Mouse (Mus musculus) right cerebral cortex, postnatal 4 days (tissue): ENCODE results near the gene Ubl7.
A peak's percentile ranks its signal among the peaks of the same experiment; 100 is the strongest.
"Not testable (repeated sequence)": the region's sequence is repeated elsewhere in the genome, so short reads cannot be mapped to it uniquely, and the experiment has no call there.

Experiments used
- DNase-seq: peaks from one replicate; pipeline ENCODE4 v3.0.0-alpha.2; 2022

Ubl7 gene

DNA sequence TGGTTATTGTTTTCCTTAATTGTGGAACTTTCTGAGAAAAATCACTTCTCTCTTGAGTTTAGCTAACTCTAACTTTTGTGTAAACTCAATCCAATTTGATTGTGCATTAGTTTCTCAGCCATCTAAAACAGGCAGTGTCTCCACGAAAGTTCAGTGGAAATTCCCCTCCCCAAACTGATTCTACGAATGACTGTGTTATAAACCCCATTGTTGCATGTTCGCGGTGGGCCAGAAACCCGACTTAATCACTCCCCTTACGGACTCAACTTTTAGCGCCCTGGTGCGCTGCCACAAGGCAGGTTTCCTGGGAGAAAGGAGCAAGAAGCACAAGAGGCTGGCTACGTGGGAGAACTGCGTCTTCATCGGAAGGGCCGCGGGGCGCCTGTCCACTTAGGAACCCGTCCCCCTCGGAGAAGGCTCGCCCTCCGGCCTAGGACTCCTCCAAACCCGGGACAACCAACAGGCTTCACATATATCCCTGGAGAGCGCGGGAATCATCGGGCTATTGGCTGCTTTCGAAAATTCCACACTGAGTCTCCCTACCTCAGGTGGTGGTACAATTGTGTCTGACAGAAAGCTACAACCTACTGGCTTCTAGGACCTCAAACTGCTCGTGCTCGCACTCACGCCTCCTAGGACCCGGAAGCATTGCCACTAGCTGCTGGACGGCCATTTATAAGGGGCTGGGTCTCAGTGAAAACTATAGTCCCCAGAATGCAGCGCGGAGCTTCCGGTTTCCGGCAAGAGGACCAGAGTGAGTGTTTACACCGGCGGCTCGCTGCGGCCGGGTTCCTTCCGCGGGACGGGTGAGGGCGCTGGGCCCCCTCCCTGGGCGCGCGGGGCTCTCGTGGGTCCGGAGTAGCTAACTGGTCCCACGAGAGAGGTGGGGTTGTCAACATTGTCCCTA is at the start of gene Ubl7:
Ubl7 (plus strand) TSS at position 726 of the 907 bp plus-strand sequence.
- peak; percentile 80 for DNase-seq

DNA sequence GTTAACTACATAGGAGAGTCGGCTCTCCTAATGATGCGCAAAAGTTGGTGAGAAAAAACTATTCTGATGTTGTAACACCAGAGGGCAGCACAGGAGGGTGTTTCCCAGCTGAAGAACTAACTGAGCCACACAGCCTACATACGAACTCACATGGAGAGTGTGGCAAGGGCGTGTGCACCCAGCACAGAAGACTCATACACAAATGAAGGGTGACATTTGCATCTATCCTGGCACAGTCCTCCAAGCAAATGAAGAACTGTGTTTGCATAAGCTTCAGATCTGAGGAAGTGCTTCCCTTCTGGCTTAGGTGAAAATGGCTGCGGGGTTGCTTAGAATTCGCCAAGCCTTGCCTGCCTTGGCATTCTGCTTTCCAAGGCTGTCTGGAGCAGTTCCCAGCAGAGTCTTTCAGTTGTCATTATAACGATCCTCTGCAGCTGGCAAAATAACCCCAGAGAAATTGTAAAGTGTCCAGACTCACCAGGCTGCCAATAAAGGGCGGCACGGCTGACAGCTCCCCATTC is 48.8 kb upstream of the Ubl7 start:
- peak; percentile 58 for DNase-seq

DNA sequence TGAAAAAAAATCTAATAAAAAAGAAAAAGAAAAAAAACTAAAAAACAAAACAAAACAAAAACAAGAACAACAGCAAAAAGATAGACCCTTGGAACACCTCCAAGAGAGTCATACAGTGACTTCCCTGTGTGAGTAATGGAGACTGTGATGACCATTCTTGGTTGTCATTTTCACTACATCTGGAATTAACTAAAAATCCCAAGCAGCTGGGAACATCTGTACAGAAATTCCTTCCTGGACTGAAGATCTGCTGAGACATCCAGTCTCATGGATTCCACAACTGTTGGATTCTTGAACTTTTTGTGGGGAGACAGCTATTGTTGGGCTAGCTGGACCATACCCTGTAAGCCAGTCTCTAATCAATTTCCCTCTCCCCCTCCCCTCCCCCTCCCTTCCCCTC is 46.4 kb upstream of the Ubl7 start:
- no peak for DNase-seq

DNA sequence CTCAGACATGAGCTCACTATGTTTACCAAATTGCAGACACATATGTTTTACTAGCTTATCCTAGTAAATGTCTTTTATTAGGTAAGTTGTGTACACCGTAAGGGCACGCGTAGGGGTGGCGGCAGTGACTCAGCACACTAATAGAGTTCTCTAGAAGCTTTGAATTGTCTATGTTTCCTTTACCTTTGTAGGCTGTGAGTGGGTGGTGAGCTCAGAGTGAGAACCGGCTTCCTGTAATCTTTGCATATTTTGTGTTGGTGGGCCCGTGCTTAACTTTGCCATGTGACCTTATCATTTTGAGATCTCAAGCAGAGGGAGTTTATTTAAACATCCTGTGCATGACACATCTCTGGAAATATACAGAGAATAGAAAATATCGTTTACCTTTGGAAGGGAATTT is 44.2 kb upstream of the Ubl7 start:
- no peak for DNase-seq

DNA sequence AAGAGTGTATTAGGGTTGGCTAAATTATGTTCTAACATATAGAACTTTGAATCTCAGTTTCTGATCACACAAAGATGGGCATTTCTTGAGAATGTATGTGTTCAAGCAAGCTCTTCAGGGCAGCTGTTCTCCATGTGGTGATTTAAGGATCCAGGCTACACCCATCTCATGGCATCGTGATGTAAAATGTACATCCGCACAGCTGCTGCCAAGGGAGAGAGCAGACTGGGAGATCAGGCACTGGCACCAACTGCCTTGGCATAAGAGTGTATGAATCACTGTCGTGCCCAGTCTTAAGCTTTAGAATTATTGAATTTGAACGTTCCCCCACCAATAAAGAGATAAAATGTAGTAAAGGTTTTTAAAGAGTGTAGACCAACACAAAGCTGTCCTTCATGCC is 43.5 kb upstream of the Ubl7 start:
- no peak for DNase-seq

DNA sequence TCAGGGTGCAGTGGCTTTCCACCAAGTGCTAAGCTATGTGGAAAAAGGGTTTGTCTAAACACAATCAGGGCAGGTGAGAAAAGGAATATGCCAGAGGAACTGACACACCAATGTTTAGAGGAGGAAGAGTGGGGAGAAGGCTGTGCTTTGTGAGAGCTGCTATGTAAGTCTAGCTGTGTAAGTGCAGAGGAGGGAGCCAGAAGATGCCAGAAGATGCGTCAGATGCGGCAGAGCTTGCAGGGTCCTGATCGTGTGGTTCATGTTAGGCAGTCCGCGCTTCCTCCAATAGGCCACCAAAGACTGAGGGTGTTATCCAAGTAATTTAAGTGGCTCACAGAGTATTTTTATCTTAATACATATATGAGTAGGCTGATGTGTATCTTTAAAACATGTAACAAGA is 42.9 kb upstream of the Ubl7 start:
- no peak for DNase-seq

DNA sequence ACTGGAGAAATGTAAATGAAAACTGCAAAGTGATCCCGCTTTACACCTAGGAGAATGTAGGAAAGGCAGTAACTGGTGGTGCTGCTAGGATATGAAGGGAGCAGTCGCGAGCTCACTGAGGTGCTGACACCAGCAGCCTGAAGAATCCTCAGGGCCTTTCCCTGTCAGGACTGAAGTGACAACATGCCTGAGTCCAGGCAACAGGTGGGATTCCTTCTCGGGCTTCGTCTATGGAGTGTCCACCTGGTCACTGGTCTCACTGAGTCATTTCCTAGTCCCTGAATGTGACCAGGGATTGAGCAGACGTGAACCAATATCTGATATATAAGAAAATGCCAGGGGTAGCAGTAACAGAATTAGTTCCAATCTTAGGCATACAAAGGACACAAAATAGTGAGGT is 42.0 kb upstream of the Ubl7 start:
- DNase-seq, result no peak

DNA sequence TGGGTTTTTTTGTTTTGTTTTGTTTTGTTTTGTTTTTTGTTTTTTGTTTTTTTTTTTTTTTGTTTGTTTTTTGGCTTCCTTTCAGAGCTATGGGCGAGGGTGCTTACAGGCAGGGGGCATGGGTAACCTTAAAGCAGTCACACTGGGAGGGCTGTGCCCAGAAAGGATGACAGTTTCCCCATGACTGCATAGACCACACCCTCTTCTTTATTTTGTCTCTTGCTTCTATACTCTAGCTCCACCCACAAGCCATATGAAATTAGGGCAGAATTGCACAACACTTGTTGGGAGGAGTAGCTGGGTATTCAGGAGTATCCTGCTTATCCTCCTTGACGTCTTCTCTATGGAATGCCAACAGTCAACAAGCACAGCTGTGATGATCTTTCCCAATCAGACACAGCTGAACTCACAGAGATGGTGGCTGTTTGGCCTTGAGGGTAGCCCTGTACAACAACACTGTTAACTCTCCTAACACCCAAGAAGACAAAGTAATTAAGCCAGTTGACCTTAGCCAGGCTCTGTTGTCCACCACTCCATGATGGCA is 40.4 kb upstream of the Ubl7 start:
- no peak for DNase-seq

DNA sequence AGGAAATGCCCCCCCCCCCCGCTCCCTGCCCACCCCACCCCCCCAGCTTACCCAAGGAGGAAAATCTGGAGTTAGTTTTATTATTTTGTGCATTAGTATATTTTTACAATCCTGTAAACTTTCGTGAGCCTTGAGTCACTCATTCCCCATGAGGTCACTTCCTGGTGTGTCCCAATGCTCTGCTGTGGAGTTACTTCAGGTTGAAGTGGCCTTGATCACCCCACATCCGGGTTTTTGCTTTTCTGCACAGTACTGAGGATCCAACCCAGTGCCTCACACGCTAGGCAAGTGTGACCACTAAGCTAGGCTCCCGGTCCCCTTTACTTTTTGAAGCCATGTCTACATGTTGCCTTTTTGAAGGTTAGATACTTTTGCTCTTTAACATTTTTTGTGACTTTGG is 36.6 kb upstream of the Ubl7 start:
- DNase-seq, result no peak

DNA sequence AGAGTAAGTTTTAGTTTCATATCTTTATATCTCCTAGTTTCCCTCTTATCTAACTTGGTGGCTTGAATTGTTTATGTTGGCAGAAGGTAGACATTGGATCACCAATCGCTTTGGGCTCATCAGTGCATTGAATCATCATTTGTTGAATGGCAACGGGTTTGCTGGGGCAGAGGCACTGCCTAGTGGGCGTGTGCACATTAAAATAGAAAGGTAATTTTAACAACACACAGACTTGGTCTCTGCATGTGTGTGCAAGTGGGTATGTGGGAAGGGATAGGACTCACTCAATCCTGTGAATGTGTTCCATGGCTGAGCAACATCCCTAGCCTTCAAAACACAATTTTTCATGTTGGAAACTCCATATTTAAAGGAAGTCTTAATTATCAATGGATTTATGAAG is 35.8 kb upstream of the Ubl7 start:
- DNase-seq, result no peak

DNA sequence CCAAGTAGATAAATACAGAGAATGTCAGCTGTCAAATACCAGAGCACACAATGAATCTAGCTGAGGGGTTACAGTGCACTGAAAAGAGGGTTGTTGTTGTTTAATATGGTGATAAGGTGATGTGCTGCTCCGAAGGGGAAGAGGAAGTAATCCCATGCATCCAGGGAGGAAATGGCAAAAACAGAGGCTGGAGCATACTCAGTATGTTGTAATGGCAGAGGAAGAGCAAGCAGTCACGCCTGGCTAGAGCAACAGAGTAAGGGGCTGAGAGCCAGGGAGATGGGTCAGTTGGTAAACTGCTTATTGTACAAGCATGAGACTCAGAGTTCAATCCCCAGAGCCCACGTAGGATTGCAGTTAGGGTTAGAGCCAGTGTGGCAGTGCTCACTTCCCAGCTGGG is 31.6 kb upstream of the Ubl7 start:
- no peak for DNase-seq

DNA sequence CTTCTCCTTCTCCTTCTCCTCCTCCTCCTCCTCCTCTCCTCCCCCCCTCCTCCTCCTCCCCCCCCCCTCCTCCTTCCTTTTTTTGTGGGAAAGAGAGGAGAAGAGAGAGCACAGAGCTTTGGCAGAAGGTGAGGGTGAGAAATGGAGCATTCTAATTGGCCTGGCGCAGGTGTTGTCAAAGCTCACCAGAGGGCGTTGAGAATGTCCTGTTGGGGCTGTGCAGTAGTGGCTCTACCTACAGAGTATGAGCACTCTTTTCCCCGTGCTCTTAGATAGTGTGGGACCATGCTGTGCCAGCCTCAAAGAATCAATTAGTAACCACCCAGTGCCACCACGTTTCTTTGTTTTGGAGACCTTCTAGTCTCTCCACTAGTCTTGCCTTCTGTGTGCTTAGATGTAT is 30.5 kb upstream of the Ubl7 start:
- no peak for DNase-seq

DNA sequence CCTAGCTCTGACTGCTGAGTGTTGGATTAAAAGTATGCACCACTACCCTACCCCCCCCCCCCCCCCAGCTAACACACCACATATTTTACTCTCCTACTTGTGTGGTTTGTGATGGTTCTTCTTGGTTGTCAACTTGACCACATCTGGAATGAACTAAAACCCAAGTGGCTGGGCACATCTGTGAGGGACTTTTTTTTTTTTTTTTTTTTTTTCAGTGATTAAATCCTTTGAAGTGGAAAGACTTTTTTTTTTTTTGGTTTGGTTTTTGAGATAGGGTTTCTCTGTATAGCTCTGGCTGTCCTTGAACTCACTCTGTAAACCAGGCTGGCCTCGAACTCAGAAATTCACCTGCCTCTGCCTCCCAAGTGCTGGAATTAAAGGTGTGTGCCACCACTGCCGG is 29.0 kb upstream of the Ubl7 start:
- DNase-seq, result not testable (repeated sequence)

DNA sequence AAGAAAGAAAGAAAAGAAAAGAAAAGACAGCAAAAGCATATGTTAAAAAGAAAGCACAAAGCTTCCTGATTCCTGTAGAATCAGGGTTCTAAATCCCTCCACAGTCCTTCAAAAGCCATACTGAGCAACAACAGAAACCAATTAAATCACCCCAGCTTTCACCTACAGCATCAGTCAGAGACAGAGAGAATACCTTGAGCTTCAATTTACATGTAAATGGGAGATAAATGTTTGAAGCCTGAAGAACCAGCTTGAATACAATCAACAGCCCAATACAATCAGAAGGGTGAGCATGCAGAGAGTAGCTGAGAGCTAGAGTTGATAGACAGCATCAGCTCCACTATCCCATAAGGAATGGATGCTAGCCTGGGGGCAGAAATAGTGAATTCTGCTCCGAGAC is 27.4 kb upstream of the Ubl7 start:
- no peak for DNase-seq

DNA sequence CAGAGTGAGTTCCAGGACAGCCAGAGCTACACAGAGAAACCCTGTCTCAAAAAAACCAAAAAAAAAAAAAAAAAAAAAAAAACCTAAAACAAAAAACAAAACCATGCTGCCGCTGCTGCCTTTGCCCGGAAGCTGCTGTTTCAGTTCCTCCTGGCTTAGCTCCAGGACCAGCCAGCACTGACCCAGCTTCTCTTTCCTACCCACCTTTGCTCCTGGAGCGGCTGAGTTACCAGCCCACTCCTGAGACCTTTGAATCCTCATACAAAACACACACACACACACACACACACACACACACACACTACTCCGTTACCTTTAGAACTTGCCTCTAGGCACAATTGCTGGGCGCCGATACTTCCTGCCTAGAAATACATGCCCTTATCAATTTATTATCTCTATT is 22.7 kb upstream of the Ubl7 start:
- no peak for DNase-seq

DNA sequence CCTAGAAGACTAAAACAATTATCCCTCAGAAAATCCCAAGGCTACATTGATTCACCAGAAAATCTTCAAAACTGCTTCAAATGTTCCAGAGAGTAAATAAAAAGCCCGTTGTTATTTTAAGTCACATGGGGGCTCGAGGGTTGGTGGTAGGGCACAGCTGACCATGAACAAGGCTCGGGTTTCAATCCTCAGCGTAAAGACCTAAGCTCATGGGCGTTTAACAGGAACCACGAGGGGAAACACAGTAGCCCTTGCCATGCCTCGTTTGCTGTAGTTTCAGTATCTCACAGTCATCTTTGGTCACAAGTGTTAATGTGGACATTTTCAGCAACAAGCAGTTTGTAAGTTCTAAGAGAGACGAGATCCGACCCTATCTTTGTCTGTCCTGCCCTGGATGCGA is 10.3 kb upstream of the Ubl7 start:
- no peak for DNase-seq

DNA sequence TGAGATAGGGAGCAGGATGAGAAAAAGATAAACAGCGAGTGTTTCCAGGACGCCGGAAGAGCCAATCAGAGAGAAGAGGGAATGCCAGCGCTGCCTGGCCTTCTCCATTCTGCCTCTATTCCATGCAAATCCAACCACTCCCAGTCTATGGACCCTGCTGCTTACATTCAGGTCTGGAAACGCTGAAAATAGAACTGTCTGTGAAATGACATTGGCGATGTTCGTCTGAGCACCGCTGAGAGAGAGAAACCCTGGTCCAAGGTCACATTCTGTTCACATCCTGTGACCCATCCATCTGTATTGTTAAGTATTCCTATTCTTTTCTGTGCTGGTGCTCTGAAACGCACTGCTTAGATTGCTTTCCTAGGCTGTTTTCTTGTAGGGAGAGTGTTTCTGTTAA is 9.6 kb upstream of the Ubl7 start:
- peak; percentile 42 for DNase-seq

DNA sequence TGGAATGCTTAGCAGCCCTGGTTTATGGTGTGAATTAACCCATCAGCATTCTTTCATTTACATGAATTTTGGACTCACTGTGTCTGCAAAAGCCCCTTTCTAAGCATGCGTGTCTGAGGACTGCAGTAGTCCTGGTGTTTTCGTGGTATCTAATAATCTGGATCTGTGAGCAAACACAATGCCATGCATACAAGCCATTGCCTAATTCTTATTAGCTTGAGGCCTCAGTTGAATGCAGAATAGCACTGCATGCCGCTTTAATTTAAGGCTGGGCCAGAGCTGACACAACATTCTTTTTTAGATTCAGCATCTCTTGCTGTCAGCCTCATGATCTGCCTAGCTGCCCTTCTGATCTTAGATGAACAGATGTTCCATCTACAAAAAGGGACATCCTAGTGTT is 9.2 kb upstream of the Ubl7 start:
- no peak for DNase-seq

DNA sequence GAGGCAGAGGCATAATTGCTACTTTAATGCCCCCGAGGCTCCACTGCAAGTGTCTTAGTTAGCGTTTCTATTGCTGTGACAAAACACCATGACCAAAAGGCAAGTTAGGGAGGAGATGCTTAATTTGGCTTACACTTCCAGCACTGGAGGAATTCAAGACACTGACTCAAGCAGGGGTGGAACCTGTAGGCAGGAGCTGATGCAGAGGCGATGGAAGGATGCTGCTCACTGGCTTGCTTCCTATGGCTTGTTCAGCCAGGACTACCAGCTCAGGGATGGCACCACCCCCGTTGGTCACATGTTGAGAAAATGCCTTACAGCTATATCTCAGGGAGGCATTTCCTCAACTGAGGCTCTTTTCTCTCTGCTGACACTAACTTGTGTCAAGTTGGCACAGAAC is 8.6 kb upstream of the Ubl7 start:
- no peak for DNase-seq

DNA sequence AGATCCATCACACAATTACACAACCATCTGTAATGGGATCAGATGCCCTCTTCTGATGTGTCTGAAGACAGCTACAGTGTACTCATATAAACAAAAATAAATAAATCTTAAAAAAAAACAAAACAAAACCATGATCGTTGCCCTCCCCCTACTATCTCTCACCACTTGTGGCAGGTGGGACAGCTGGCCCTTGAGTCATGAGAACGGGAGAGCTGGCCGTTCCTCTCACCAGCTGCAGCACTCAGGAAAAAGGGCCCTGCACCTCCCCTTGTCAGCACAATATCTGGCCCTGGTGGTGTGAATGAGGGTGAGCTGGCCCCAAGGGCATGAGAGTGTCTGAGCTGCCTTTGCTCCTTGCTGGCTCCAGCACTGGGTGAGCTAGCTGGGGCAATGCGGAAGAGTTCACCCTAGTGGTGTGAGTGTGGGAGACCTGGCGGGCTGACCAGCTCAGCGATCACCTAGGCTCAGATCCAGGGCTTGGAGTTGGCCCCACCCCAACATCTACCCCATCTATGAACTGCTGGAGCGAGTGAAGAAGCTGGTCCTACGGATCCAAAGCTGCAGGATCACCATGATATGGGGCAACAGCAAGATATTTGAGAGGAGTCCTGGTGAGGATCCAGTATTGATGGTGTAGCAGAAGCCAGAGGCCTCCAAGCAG is 7.1 kb upstream of the Ubl7 start:
- DNase-seq, result no peak

DNA sequence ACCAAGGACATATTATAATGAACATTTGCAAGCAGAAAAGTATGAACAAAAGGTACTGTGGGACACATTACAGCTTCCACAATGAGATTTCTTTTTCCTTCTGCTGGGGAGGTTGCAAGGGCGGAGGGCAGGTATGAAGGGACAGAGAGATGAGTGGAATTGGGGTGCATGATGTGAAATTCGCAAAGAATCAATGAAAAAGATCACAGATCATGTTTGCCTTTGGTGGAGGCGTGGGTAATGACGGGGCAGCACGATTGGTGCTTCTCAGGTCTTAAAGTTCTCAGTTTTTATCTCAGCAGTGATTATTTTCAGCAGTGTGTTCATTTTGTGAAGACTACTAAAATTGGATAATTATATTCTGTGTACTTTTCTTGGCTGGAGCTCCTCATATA is 6.5 kb upstream of the Ubl7 start:
- no peak for DNase-seq

DNA sequence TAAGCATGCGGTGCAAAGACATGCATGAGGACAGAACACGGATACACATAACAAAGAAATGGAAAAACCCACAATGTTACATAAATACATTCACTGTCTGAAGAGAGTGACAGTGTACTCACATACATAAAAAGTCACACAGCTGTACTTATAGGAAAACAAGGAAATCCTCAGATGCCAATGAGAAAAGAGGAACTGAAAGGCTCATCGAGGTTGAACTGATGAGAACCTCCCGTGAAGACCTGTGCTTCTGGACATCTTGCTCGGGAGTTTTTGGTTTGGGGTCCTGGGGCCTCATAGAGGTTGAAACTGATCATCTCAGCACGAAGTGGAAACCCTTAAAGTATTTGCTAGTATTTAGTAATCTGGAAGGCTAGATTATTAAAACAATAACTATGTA is 3.6 kb upstream of the Ubl7 start:
- no peak for DNase-seq

DNA sequence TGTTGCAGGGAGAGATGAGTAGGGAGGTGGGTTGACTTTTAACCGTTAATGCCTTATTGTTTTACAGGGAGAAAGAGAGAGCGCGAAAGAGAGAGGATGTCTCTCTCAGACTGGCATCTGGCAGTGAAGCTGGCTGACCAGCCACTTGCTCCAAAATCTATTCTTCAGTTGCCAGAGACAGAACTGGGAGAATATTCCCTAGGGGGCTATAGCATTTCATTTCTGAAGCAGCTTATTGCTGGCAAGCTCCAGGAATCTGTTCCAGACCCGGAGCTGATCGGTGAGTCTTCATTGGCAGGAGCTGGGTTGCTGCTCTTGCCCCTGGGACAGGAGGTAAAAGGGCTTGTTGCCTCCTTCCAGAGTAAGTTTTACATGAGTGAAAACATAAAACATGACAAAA is 1.8 kb downstream of the Ubl7 start:
- DNase-seq, result no peak

DNA sequence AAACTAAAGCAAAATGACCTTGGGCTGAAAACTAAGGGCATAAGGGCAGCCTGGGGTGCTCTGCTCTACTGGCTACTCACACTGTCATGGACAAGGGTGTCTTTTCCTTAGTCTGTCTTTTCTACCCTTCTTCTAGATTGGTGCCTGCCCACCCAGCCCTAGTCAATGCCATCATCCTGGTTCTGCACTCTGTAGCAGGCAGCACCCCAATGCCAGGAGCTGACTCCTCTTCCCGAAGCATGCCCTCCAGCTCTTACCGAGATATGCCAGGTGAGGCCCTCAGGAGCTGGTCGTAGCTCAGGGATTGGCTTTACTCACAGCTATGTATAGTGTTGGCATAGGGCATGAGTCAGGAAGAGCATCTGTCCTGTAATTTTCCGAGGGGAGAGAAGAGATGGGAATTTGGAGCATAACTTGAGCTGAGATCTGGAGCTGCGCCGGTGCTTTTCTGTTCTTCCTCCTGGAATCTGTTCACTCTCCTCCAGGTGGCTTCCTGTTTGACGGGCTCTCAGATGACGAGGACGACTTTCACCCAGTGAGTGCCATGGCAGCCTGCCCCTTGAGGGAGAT is 10.8 kb downstream of the Ubl7 start:
- no peak for DNase-seq
